Mouse (Mus musculus) thymus, postnatal 4 days (tissue): Measurements from ENCODE around the gene Glra1.
"Not testable (repeated sequence)": the region's sequence is repeated elsewhere in the genome, so short reads cannot be mapped to it uniquely, and the experiment has no call there.

Experiments
- DNase-seq: peaks from one replicate; pipeline ENCODE4 v3.0.0; 2021

Glra1 gene

DNA sequence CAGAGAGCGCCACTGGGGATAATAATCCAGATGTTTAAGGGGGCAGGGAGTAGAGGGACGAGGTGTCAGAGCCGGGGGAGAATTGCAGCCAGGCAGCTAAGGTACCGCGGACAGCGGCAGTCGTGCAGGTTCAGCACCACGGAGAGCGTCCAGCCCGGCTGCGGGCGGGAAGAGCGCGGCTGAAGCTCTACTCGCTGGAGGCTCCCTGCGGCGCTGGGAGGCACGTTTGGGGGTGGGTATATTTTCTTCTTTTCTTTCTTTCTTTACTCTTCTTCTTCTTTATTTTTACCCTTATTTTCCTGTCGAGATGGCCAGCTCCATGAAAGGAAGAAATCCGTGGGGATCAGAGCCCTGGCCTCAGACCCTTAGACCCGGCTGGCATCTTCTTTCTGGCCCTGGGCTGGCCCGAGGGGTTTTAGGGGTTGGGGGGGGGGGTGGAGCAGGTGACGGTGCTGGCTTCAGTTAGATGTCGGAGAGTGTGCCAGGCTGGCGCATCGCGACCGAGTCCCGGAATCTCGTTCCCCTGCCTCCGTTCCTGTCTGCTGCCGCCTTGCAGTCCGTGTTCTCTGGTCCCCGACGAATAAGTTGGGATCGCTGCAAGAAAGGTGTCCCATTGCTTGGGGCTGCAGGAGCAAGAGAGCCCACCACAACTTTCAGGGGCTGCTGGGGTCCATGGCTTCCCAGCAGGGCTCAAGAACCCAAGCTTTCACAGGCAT lies at the start of gene Glra1:
Gene Glra1 (minus strand): TSS at position 391 of the 716 bp plus-strand sequence.
- peak; percentile 87 for DNase-seq

GRCm38 (mm10) chr11:55636961-55637360 lies 29.0 kb upstream of the Glra1 start:
- no peak for DNase-seq

DNA sequence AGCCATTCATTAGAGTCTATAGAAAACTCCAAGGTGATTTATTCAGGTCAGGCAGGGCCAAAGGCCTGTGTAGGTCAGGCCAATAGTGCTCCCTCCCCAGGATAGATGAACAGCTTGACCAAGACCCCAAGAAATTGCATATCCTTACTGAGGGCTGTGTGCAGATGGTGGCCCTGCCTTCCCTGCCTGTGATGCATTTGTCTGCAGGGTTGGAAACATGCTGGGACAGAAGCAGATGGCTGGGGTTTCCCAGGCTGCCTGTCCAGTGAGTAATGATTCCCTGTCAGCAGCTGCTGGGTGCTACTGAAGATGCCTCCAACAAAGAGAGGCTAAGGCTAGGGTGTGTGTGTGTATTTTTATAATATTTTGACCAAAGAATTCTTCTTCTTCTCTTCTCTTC lies 25.9 kb upstream of the Glra1 start:
- DNase-seq, result no peak

DNA sequence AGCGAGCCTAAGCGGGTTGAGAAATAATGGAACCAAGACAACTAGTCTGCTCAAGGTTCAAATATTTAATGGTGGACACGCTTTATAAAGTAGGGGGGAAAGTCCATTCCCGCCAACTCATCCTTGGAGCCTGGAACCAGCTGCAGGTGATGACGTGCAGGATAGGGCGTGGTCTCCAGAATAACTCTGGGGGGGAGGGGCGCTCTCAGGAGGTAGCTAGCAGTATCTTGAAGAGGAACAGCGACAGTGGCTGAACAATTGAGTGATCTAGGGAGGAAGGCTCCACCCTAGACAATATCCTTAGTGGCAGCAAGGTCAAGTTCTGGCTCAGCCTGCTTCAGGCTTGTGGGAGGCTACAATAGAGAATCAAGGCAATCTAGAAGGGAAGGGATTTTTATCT lies 6.6 kb upstream of the Glra1 start:
- DNase-seq, result not testable (repeated sequence)

- no peak for DNase-seq
Observed at GRCm38 (mm10) chr11:55608524-55608920, 524 bp upstream of the Glra1 start.

- DNase-seq, result peak; percentile 15
Observed at GRCm38 (mm10) chr11:55607066-55607807, 761 bp downstream of the Glra1 start.

- DNase-seq, result no peak
Observed at GRCm38 (mm10) chr11:55601447-55602065, 6.4 kb downstream of the Glra1 start.

DNA sequence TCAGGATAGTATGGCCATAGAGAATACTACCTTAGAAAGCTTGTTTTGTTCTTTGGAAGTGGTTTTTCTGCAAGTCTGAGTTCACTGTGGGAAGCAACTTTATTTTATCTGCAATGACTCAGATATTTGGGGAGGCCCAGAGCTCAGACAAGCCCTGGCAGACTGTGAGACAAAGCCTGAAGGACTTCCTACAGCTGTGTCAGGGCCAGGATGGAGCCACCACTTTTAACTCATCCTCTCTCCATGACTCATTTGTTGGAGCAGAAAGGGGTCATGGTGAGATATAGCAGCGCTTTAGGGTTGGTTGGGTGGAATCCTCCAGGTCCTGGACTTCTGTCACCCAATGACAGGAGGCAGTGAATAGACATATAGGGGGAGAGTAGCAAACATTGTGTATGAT lies 12.3 kb downstream of the Glra1 start:
- DNase-seq, result no peak

- no peak for DNase-seq
Observed at GRCm38 (mm10) chr11:55594411-55594810, 13.6 kb downstream of the Glra1 start.

- no peak for DNase-seq
Observed at GRCm38 (mm10) chr11:55591194-55591593, 16.8 kb downstream of the Glra1 start.

DNA sequence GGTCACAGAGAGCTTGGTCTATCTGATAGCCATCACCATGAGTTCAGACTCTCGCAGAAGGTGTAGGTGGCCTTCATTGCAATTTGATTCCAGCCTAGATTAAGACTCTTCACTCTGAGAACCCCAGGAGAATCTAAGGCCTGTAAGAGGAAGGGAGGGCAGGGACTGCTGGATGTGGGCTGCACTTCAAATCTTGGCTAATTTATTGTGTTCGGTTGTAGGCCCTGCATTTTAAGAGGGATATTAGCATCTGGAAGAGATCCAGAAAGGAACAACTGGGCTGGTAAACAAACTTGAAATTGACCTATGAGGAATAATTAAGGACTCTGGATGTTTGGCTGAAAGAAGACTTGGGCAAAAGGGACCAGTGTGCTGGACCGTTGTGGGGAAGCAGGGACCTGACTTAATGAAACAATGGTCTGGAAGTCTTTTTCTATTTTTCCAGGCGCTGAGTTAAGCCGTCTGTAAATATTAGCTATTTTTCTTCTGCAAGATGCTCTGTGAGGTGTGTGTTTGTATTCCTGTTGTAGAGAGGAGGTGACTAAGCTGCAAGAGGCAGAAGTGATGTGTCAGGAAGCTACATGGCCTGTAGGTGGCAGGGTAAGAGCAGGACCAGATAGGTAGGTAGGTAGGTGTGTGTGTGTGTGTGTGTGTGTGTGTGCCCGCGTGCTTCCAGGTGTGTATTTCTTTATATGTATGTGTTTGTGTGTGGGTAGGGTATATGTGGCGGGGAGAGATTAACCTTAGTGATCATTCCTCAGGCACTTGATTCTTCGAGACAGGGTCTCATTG lies 18.4 kb downstream of the Glra1 start:
- no peak for DNase-seq

DNA sequence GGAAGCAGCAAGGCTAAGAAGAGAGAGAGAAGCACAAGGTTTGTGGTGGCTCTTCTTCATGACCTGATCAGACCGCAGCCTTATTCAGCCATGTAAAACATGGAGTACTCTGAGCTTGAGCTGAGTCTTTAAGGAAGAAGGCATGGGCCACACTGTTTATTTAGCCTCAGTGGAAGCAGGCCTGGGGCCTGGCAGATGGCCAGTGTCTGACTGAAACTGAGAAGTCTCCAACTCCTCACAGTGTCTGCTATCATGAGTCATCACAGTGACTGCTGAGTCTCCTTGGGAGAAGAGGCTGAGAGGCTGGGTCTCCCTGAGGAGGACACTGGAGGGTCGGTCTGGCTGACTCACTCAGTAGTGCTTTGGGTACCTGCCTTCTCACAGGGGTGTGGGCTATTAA lies 33.6 kb downstream of the Glra1 start:
- no peak for DNase-seq

GRCm38 (mm10) chr11:55571144-55571543 lies 36.9 kb downstream of the Glra1 start:
- DNase-seq, result peak; percentile 33

GRCm38 (mm10) chr11:55566309-55567099 lies 41.5 kb downstream of the Glra1 start:
- no peak for DNase-seq

GRCm38 (mm10) chr11:55545690-55546089 lies 62.3 kb downstream of the Glra1 start:
- peak; percentile 6 for DNase-seq

DNA sequence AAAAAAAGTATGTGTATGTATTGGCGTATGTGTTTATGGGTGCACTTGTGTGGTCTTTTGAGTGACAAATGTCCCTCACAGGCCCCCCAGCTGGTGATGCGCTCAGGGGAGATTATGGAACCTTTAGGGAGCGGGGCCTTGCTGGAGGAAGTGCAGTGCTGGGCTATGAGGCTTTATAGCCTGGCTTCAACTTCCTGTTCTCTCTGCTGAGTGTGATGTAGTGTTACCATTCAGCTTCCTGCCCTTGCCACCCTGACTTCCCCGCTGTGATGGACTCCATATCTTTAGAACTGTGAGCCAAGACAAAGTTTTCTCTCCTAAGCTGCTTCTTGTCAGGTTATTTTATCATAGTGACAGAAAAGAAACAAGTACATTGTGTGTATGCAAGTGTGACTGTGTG lies 65.3 kb downstream of the Glra1 start:
- DNase-seq, result no peak

GRCm38 (mm10) chr11:55542128-55542527 lies 65.9 kb downstream of the Glra1 start:
- no peak for DNase-seq

DNA sequence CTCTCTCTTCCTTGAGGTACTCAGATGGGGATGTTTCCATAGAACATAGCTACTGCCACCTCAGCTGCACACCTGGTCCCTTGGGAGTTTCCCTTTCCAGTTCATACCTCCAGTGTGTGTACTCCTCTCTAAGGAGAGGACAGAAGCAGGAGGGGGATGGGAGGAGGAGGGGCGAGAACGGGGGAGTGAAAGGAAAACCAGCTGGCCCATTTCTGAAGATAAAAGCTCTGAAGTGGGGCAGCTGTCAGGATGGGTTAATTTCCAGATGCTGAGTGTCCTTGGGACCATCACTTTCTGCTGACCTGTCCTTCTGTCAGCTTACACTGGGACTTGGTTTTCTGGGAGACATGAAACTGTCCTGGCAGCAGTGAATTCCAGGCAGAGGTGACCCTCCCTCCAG lies 73.2 kb downstream of the Glra1 start:
- DNase-seq, result no peak

- DNase-seq, result no peak
Observed at GRCm38 (mm10) chr11:55533378-55533777, 74.6 kb downstream of the Glra1 start.

- DNase-seq, result no peak
Observed at GRCm38 (mm10) chr11:55530741-55531140, 77.3 kb downstream of the Glra1 start.

DNA sequence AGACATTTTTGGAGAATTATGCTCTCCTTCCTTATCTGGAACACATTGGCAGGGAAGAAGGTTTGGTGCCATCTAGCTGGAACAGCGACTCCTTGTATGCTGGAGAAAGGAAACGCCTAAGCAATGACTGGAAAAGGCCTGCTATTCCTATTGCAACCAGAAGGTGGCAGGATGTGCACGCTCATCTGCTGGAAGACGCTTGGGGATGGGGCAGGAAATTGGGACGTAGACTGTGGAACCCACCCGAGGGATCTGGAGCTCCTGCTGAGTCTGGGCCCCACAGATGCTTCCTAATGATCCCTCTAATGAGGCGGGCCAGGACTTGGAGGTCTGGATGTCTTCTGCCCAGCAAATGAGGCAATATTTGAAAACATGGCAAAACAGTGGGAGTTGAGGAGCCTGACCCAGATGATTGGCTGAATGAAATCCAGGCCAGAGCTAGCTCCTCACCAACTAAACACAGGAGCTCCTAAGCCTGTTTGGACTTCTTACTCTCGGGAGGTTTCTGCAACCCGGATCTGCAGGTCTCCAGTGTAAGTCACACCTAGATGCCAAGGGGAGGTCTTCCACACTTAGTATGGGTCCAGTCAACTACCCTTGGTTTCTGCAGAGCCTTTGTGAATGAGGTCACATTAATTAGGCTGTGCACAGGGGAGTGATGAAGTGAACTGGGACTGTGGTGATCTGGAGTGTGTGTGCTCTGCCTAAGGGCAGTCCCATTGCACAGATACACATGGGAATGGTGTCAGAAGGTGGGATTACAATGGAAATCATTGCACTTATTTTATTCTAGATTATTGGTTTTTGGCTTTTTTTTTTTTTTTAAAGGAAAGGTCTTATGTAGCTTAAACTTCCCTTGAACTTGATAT lies 89.0 kb downstream of the Glra1 start:
- peak; percentile 59 for DNase-seq
